Mouse (Mus musculus) limb, embryonic 14.5 days (tissue): ENCODE measurements around the gene Hsf4. TPM values are rescaled to one million over a fixed set of nuclear protein-coding genes. Genes with fewer than 3 reads are reported as not detected.
"Not testable (repeated sequence)": the region's sequence is repeated elsewhere in the genome, so short reads cannot be mapped to it uniquely, and the experiment has no call there.

Source experiments
- ATAC-seq: fragments of 200-750 bp; cut with Nextera tagmentation; 2 replicates; pipeline ENCODE4 v1.8.0; 2017; ENCODE audit warnings: low read depth, moderate number of reproducible peaks, moderate TSS enrichment; ENCODE audit not compliant: low FRiP score
- DNase-seq: peaks from one replicate; pipeline ENCODE4 v3.0.0-alpha.2; 2015; ENCODE audit warnings: low spot score
- H3K27ac ChIP-seq: fragments of 300-500 bp; sonication (generic); replicated peaks from 2 replicates; pipeline ENCODE4 v1.5.1; 2014; ENCODE audit warnings: low read depth, mild to moderate bottlenecking, low read length, moderate library complexity, mixed read lengths
- H3K27me3 ChIP-seq: fragments of 300-500 bp; sonication (generic); 2 replicates; pipeline ENCODE4 v1.6.1; 2014; ENCODE audit warnings: low read length, mixed read lengths; ENCODE audit not compliant: control insufficient read depth, insufficient read depth
- H3K36me3 ChIP-seq: fragments of 300-500 bp; sonication (generic); 2 replicates; pipeline ENCODE4 v1.6.1; 2014; ENCODE audit warnings: mild to moderate bottlenecking, low read length, moderate library complexity, mixed read lengths; ENCODE audit not compliant: control insufficient read depth, insufficient read depth
- H3K4me1 ChIP-seq: fragments of 300-500 bp; sonication (generic); 2 replicates; pipeline ENCODE4 v1.6.1; 2014; ENCODE audit warnings: antibody characterized with exemption, low read length, mixed read lengths; ENCODE audit not compliant: control insufficient read depth, insufficient read depth
- H3K4me2 ChIP-seq: fragments of 300-500 bp; sonication (generic); replicated peaks from 2 replicates; pipeline ENCODE4 v1.6.1; 2014; ENCODE audit warnings: low read depth, mild to moderate bottlenecking, low read length, moderate library complexity; ENCODE audit not compliant: severe bottlenecking
- H3K4me3 ChIP-seq: fragments of 300-500 bp; sonication (generic); replicated peaks from 2 replicates; pipeline ENCODE4 v1.5.1; 2014; ENCODE audit warnings: low read length
- H3K9ac ChIP-seq: fragments of 300-500 bp; sonication (generic); 2 replicates; pipeline ENCODE4 v1.6.1; 2014; ENCODE audit warnings: mild to moderate bottlenecking, low read depth, low read length, moderate library complexity; ENCODE audit not compliant: severe bottlenecking
- H3K9me3 ChIP-seq: fragments of 300-500 bp; sonication (generic); 2 replicates; pipeline ENCODE4 v1.6.1; 2016; ENCODE audit warnings: low read length; ENCODE audit not compliant: control insufficient read depth
- POLR2A ChIP-seq: fragments of 200-500 bp; IDR thresholded peaks from 2 replicates; pipeline ENCODE4 v1.8.0; 2012; ENCODE audit warnings: inconsistent platforms, mild to moderate bottlenecking, moderate library complexity, borderline replicate concordance; ENCODE audit not compliant: insufficient read depth, insufficient read length; ENCODE audit errors: extremely low read depth
- WGBS: fragments of 180-500 bp; shearing (Covaris S2); extraction: QIAGEN DNeasy Blood & Tissue Kit; methylation state at CpG from one replicate; pipeline ENCODE4 v1.1.7; 2014; 5-methylcytosine and 5-hydroxymethylcytosine counted together
- polyA plus RNA-seq, 2 experiments: library from polyadenylated mRNA; depleted of rRNA in 1 of 2; stranded (reverse) in 1 of 2; unstranded in 1 of 2; fragments of >200 nt; fragmentation: Nextera tagmentation in 1 of 2; extraction: Ambion mirVana in 1 of 2; gene quantifications; 2 replicates each; pipeline versions ENCODE4 v1.2.1 to v1.2.3; 2012 to 2014

Hsf4 gene
- polyA plus RNA-seq, 2 experiments: 0.14 to 0.62 TPM

DNA sequence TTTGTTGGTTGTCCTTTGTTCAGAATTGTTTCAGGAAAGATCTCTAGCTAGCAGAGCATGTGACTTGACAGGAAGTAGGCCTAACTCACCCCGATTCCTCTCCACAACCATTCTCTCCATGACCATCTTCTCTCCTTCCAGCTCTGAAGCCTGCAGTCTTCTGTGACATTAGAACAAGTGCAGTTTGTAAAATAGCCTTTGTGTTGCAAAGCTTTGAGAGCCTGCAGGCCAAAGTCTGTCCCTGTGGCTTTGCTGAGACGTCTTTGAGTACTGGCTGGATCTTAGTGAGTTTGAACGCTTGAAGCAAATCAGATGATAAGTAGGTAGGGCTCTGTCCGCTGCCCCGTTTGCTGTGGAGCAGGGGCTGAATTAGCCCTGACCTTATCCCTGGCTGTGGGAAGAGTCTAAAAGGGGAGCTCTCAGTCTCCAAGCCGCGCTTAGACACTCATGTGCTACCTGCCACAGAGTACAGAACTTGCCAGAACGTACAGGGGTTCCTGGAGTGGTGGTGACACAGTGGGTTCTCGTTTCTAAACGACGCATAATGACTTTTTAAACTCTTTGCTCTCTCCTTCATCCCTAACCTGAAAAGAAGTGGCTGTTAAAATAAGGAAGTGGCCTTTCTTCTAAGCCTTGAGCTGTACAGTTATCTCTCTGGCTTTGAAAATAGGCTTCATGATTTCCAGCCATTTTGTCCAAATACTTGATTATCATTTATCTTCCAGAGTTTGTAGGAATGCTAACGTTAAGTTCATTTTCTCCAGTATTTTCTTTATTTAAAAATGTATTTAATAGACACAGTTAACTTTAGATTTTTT lies 37.9 kb upstream of the Hsf4 start:
- H3K27ac ChIP-seq: no peak overlapping the region
- H3K9me3 ChIP-seq: no peaks in the 10 kb centered on the region
- no peak for ATAC-seq
- no peaks in the 10 kb centered on the region for H3K4me1 ChIP-seq
- H3K27me3 ChIP-seq: no peaks in the 10 kb centered on the region
- TF ChIP-seq POLR2A: no peak
- H3K9ac ChIP-seq: no peak overlapping the region
- no peak overlapping the region for H3K4me2 ChIP-seq
- WGBS: 87% methylated on average over 12 of the region's 12 CpGs
- no peak overlapping the region for H3K4me3 ChIP-seq
- DNase-seq: no peak
- H3K36me3 ChIP-seq: peaks cover 25% of the 10 kb centered on the region

DNA sequence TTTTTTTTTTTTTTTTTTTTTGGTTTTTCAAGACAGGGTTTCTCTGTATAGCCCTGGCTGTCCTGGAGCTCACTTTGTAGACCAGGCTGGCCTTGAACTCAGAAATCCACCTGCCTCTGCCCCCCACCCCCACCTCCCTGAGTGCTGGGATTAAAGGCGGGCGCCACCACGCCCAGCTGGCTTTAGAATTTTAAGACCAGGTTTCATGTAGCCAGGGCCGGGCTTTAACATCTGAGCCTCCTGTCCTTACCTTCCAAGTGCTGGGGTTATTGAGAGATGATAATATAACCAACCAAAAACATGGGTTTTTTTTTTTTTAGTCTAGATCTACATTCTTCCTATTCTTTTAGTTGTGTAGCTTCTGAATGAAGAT lies 37.3 kb upstream of the Hsf4 start:
- H3K4me3 ChIP-seq, H3K27ac ChIP-seq, H3K4me1 ChIP-seq, H3K27me3 ChIP-seq, H3K9ac ChIP-seq, DNase-seq, ATAC-seq, H3K4me2 ChIP-seq, H3K9me3 ChIP-seq: not testable (repeated sequence)
- H3K36me3 ChIP-seq: peaks cover 27% of the 10 kb centered on the region
- WGBS: 83% methylated on average over 4 of the region's 4 CpGs

DNA sequence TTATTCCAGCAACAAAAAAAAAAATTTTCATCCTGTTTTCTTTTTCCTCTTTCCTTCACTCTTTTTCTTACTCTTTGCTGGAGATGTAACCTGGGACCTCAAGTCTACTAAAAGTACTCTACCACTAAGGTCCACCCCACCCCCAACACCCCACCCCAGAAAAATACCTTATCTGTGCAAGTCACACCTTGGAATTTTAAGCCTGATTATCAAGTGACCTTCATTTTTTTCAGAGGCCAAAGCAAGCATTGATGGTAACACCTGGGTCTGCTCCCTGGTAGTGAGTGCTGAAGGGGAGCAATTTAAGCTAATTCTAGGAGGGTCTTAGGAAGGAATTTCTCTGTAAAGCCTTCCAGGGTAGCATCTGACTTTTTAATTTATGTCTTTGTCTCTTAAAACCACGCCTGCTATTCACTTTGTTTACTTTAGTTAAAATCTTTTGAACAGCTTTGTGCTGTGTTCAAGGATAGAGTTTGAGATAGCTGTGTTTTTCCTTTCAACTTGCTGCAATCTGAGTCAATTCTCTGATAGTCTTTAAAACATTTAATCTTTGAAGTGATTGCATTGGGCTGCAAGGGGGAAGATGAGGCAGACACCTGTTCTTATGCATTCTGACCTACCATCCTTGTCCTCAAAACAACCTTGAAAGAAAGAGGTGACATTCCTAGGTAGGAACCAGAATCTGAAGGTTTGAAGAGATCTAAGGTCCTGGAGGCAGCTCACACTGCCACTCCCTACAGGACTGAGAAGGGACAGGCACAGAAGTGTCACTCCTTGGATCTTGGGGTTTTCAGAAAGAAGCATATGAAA lies 36.3 kb upstream of the Hsf4 start:
- DNase-seq (no peak), ATAC-seq (no peak)
- Histone ChIP-seq H3K4me3 (no peak overlapping the region), H3K27me3 (no peaks in the 10 kb centered on the region), H3K9ac (no peak overlapping the region), H3K4me2 (no peak overlapping the region), H3K27ac (no peak overlapping the region), H3K4me1 (no peaks in the 10 kb centered on the region), H3K36me3 (peaks cover 27% of the 10 kb centered on the region), H3K9me3 (no peaks in the 10 kb centered on the region)
- 55% methylated on average over 1 of the region's 1 CpGs for WGBS
- no peak for TF ChIP-seq POLR2A

DNA sequence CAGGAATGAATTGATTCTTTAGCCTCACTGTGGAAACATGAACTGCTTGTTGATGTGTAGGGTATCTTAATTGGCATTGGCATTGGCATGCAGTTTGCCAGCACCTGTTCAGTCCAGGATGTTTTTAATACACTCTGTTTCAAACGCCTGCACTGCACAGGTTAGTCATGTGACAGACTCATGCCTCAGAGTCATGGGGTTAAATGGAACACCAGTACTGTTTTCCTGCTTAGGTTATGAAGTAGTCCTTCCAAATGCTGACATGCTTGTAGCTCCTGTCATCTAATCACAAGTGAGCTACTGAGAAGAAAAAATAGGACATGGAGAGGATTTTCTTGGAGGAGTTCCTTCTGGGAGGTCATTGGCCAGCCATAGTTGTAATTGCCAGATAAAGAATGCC lies 34.4 kb upstream of the Hsf4 start:
- no peak for ATAC-seq
- DNase-seq: no peak
- no peak overlapping the region for H3K4me2 ChIP-seq
- no peaks in the 10 kb centered on the region for H3K4me1 ChIP-seq
- H3K9me3 ChIP-seq: no peaks in the 10 kb centered on the region
- peaks cover 36% of the 10 kb centered on the region for H3K36me3 ChIP-seq
- no peak for TF ChIP-seq POLR2A
- H3K4me3 ChIP-seq: no peak overlapping the region
- no peak overlapping the region for H3K9ac ChIP-seq
- H3K27ac ChIP-seq: no peak overlapping the region
- no peaks in the 10 kb centered on the region for H3K27me3 ChIP-seq
- WGBS: 71% methylated on average over 1 of the region's 1 CpGs

GRCm38 (mm10) chr8:105237442-105238142 lies 32.0 kb upstream of the Hsf4 start:
- H3K36me3 ChIP-seq: peaks cover 54% of the 10 kb centered on the region
- no peaks in the 10 kb centered on the region for H3K27me3 ChIP-seq
- H3K9ac ChIP-seq: no peak overlapping the region
- DNase-seq: no peak
- no peak overlapping the region for H3K27ac ChIP-seq
- no peaks in the 10 kb centered on the region for H3K4me1 ChIP-seq
- no peak overlapping the region for H3K4me3 ChIP-seq
- no peak for TF ChIP-seq POLR2A
- WGBS: 87% methylated on average over 14 of the region's 14 CpGs
- no peak for ATAC-seq
- no peaks in the 10 kb centered on the region for H3K9me3 ChIP-seq
- H3K4me2 ChIP-seq: no peak overlapping the region
